Mouse (Mus musculus): Measurements from ENCODE around the gene Tymp. TPM values are rescaled to one million over a fixed set of nuclear protein-coding genes. Genes with fewer than 3 reads are reported as not detected.

Tymp gene
- polyA plus RNA-seq, 1 experiment from 2014 or later, result 2.1 TPM

DNA sequence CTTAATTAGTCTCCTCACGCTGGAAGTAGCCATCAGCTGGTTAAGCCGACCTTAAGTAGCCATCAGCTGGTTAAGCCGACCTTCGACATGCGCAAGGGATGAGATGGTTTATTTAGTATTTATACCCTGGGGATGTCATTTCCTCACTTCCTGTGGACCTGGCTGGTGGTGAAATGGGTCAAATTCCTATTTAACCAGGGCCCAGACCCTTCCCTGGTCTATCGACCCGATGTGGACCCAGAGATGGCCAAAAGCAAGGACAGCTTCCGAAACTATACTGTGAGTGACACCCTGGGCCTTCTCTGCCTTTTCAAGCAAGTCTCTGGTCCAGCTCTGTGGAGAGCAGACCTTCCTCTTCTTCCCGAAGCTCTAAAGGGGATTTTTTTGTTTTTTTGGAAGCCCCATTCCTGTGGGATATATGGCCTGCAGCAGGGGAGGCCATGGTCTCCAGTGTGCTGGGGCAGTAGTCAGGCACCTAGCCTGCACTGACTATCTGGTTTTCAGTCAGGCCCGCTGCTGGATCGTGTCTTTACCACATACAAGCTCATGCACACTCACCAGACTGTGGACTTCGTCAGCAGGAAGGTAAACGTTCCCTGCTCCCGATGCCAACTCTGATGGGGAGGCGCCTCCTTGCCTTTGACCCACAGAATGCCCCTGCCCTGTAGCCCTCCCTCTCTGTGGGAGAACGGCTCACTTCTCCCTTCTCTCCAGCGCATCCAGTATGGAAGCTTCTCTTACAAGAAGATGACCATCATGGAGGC is 41.9 kb downstream of the Tymp start:
- H3K4me1 ChIP-seq (replicated peaks; ENCODE audit: insufficient read depth, low read length), result no peaks in the 10 kb centered on the region
- no peaks in the 10 kb centered on the region for H3K36me3 ChIP-seq (ENCODE audit: insufficient read depth, low read length)
- H3K4me3 ChIP-seq (replicated peaks; ENCODE audit: low read depth, low read length), result no peak overlapping the region
- H3K4me2 ChIP-seq (ENCODE audit: low read length), result no peak overlapping the region
- H3K9ac ChIP-seq (ENCODE audit: low read depth, low read length), result no peak overlapping the region
- ATAC-seq (replicated peaks; ENCODE audit: low FRiP score, low read depth), result no peak
- no peak for DNase-seq (ENCODE audit: low spot score)
- WGBS, result 76% methylated on average over 17 of the region's 17 CpGs
- H3K27me3 ChIP-seq (ENCODE audit: insufficient read depth, low read length), result no peaks in the 10 kb centered on the region
- TF ChIP-seq CTCF (IDR thresholded peaks at IDR 0.05; ENCODE audit: low read depth), result no peak
- H3K27ac ChIP-seq, result no peak overlapping the region
- no peaks in the 10 kb centered on the region for H3K9me3 ChIP-seq (replicated peaks; ENCODE audit: low read length)

DNA sequence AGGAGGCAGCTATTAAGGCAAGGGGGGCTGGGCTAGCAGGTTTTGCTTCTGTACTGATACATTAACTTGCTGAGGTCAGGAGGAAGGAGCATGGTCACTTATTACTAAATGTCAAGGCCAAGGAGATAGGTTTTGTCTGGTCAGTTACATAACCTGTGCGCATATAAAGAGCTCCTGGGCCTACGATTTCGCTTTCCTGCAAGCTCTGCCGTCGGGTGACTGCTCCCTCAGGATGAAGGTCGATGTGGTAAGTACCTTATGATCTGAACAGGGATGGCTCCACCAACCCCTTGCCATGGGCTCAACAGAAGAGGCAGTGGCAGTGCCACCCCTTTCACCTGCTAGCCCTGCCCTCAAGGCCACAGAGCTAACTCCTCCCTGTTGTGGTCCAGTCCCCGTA is 42.6 kb downstream of the Tymp start, which contains the start of gene Miox:
Miox (plus strand) TSS at position 128 of the 400 bp plus-strand sequence.
- 77% methylated on average over 7 of the region's 7 CpGs for WGBS
- no peak within 1 kb of the TSS for H3K4me3 ChIP-seq (replicated peaks; ENCODE audit: low read depth, low read length)
- DNase-seq (ENCODE audit: low spot score) (no peak), ATAC-seq (replicated peaks; ENCODE audit: low FRiP score, low read depth) (0 out of 2 replicates have a peak, but pooled peaks have one; percentile 46)
- no peaks in the 10 kb centered on the region for H3K27me3 ChIP-seq (ENCODE audit: insufficient read depth, low read length)
- H3K9me3 ChIP-seq (replicated peaks; ENCODE audit: low read length), result no peaks in the 10 kb centered on the region
- H3K4me2 ChIP-seq (ENCODE audit: low read length), result no peak within 1 kb of the TSS
- H3K4me1 ChIP-seq (replicated peaks; ENCODE audit: insufficient read depth, low read length), result no peaks in the 10 kb centered on the region
- no peaks in the 10 kb centered on the region for H3K36me3 ChIP-seq (ENCODE audit: insufficient read depth, low read length)
- TF ChIP-seq CTCF (IDR thresholded peaks at IDR 0.05; ENCODE audit: low read depth), result no peak
- H3K27ac ChIP-seq, result no peak within 1 kb of the TSS
- H3K9ac ChIP-seq (ENCODE audit: low read depth, low read length), result no peak within 1 kb of the TSS

DNA sequence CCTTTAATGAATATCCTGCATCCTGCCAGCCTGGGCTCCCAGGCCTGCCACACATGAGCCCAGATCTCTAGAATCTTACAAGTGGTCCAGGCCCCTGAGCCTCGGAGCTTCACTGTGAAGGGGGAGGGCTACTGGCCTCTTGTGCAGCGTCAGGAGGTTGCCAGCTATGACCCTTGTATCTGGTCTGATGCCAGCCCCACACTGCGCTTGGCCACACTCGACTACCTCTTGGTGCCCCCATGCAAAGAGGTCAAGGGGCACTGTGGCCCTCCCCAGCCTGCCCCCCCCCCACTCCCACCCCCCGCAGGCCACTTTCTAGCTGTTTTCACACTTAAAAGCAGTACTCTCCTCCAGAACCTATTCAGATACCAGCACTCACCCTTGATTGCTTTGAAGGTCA is 50.4 kb downstream of the Tymp start:
- no peak for DNase-seq (ENCODE audit: low spot score)
- H3K4me1 ChIP-seq (replicated peaks; ENCODE audit: insufficient read depth, low read length), result peaks cover 4% of the 10 kb centered on the region; the same call in 1 of the 2 replicates
- H3K4me3 ChIP-seq (replicated peaks; ENCODE audit: low read depth, low read length), result no peak overlapping the region
- no peaks in the 10 kb centered on the region for H3K27me3 ChIP-seq (ENCODE audit: insufficient read depth, low read length)
- H3K4me2 ChIP-seq (ENCODE audit: low read length), result no peak overlapping the region
- H3K27ac ChIP-seq, result no peak overlapping the region
- no peak overlapping the region for H3K9ac ChIP-seq (ENCODE audit: low read depth, low read length)
- ATAC-seq (replicated peaks; ENCODE audit: low FRiP score, low read depth), result peak; percentile 68
- TF ChIP-seq CTCF (IDR thresholded peaks at IDR 0.05; ENCODE audit: low read depth), result no peak
- H3K36me3 ChIP-seq (ENCODE audit: insufficient read depth, low read length), result no peaks in the 10 kb centered on the region
- WGBS, result 46% methylated on average over 5 of the region's 5 CpGs
- H3K9me3 ChIP-seq (replicated peaks; ENCODE audit: low read length), result no peaks in the 10 kb centered on the region

- H3K4me2 ChIP-seq (ENCODE audit: low read length), result no peak overlapping the region
- no peak for DNase-seq (ENCODE audit: low spot score)
- no peak for TF ChIP-seq CTCF (IDR thresholded peaks at IDR 0.05; ENCODE audit: low read depth)
- 88% methylated on average over 4 of the region's 4 CpGs for WGBS
- no peak overlapping the region for H3K4me3 ChIP-seq (replicated peaks; ENCODE audit: low read depth, low read length)
- no peaks in the 10 kb centered on the region for H3K27me3 ChIP-seq (ENCODE audit: insufficient read depth, low read length)
- H3K36me3 ChIP-seq (ENCODE audit: insufficient read depth, low read length), result no peaks in the 10 kb centered on the region
- H3K9me3 ChIP-seq (replicated peaks; ENCODE audit: low read length), result no peaks in the 10 kb centered on the region
- peaks cover 4% of the 10 kb centered on the region; the same call in 1 of the 2 replicates for H3K4me1 ChIP-seq (replicated peaks; ENCODE audit: insufficient read depth, low read length)
- no peak overlapping the region for H3K27ac ChIP-seq
- peak overlapping the region; percentile 42; the same call in 1 of the 2 replicates for H3K9ac ChIP-seq (ENCODE audit: low read depth, low read length)
- ATAC-seq (replicated peaks; ENCODE audit: low FRiP score, low read depth), result no peak
Observed at GRCm38 (mm10) chr15:89323656-89324055, 53.2 kb downstream of the Tymp start.

GRCm38 (mm10) chr15:89322670-89323522 is 53.9 kb downstream of the Tymp start, which contains the start of gene Adm2:
Gene Adm2 (plus strand): TSS chr15:89322720.
- Histone ChIP-seq H3K4me1 (replicated peaks; ENCODE audit: insufficient read depth, low read length) (peaks cover 4% of the 10 kb centered on the region; the same call in 1 of the 2 replicates), H3K4me2 (ENCODE audit: low read length) (peak within 1 kb of the TSS; percentile 54), H3K36me3 (ENCODE audit: insufficient read depth, low read length) (no peaks in the 10 kb centered on the region), H3K9me3 (replicated peaks; ENCODE audit: low read length) (no peaks in the 10 kb centered on the region), H3K4me3 (replicated peaks; ENCODE audit: low read depth, low read length) (peak within 1 kb of the TSS; percentile 23), H3K27ac (no peak within 1 kb of the TSS), H3K9ac (ENCODE audit: low read depth, low read length) (peak within 1 kb of the TSS; percentile 42), H3K27me3 (ENCODE audit: insufficient read depth, low read length) (no peaks in the 10 kb centered on the region)
- WGBS, result 6% methylated on average over 26 of the region's 26 CpGs
- peak; percentile 17 for DNase-seq (ENCODE audit: low spot score)
- ATAC-seq (replicated peaks; ENCODE audit: low FRiP score, low read depth), result 0 out of 2 replicates have a peak, but pooled peaks have one; percentile 22
- TF ChIP-seq CTCF (IDR thresholded peaks at IDR 0.05; ENCODE audit: low read depth), result no peak

Other genes with a start within 250 kb of the Tymp start
- gene Hdac10, start 248.3 kb downstream of the Tymp start, polyA plus RNA-seq (2015; fragmentation: Nextera tagmentation; extraction: Ambion mirVana), result 12.8 and 13.2 TPM in 2 replicates
- gene Mapk12, start 236.3 kb downstream of the Tymp start, polyA plus RNA-seq (2015; fragmentation: Nextera tagmentation; extraction: Ambion mirVana), result 12.3 and 13.5 TPM in 2 replicates
- 7.5 and 9.3 TPM in 2 replicates for gene Mapk11, start 227.4 kb downstream of the Tymp start, polyA plus RNA-seq (2015; fragmentation: Nextera tagmentation; extraction: Ambion mirVana)
- 126 and 130 TPM in 2 replicates for gene Plxnb2, start 196.3 kb downstream of the Tymp start, polyA plus RNA-seq (2015; fragmentation: Nextera tagmentation; extraction: Ambion mirVana)
- gene Dennd6b, start 180.5 kb downstream of the Tymp start, polyA plus RNA-seq (2015; fragmentation: Nextera tagmentation; extraction: Ambion mirVana), result 10.4 and 11.7 TPM in 2 replicates
- 25.9 and 26.8 TPM in 2 replicates for gene Ppp6r2, start 165.5 kb downstream of the Tymp start, polyA plus RNA-seq (2015; fragmentation: Nextera tagmentation; extraction: Ambion mirVana)
- 30.0 and 37.2 TPM in 2 replicates for gene Sbf1, start 61.7 kb downstream of the Tymp start, polyA plus RNA-seq (2015; fragmentation: Nextera tagmentation; extraction: Ambion mirVana)
- 1.5 and 2.0 TPM in 2 replicates for gene Adm2, start 54.3 kb downstream of the Tymp start, polyA plus RNA-seq (2015; fragmentation: Nextera tagmentation; extraction: Ambion mirVana)
- gene Miox, start 42.6 kb downstream of the Tymp start, polyA plus RNA-seq (2015; fragmentation: Nextera tagmentation; extraction: Ambion mirVana), result 119 and 185 TPM in 2 replicates
- 46.1 and 48.1 TPM in 2 replicates for gene Lmf2, start 21.4 kb downstream of the Tymp start, polyA plus RNA-seq (2015; fragmentation: Nextera tagmentation; extraction: Ambion mirVana)
- gene Ncaph2, start 21.3 kb downstream of the Tymp start, polyA plus RNA-seq (2015; fragmentation: Nextera tagmentation; extraction: Ambion mirVana), result 100 and 108 TPM in 2 replicates
- gene Sco2, start 3.2 kb downstream of the Tymp start, polyA plus RNA-seq (2015; fragmentation: Nextera tagmentation; extraction: Ambion mirVana), result 11.7 and 12.6 TPM in 2 replicates
- gene Odf3b, start 2.2 kb upstream of the Tymp start, polyA plus RNA-seq (2015; fragmentation: Nextera tagmentation; extraction: Ambion mirVana), result 0.68 and 0.87 TPM in 2 replicates
- not detected in 2 replicates for gene Klhdc7b, start 7.9 kb upstream of the Tymp start, polyA plus RNA-seq (2015; fragmentation: Nextera tagmentation; extraction: Ambion mirVana)
- not detected in 2 replicates for gene Syce3, start 33.5 kb upstream of the Tymp start, polyA plus RNA-seq (2015; fragmentation: Nextera tagmentation; extraction: Ambion mirVana)
- gene Cpt1b, start 48.8 kb upstream of the Tymp start, polyA plus RNA-seq (2015; fragmentation: Nextera tagmentation; extraction: Ambion mirVana), result 23.7 and 26.2 TPM in 2 replicates
- gene C730034F03Rik, start 52.5 kb upstream of the Tymp start, polyA plus RNA-seq (2015; fragmentation: Nextera tagmentation; extraction: Ambion mirVana), result 1.5 and 1.7 TPM in 2 replicates
- not detected in 2 replicates for gene Gm44502, start 52.7 kb upstream of the Tymp start, polyA plus RNA-seq (2015; fragmentation: Nextera tagmentation; extraction: Ambion mirVana)
- 64.5 and 65.1 TPM in 2 replicates for gene Chkb, start 52.9 kb upstream of the Tymp start, polyA plus RNA-seq (2015; fragmentation: Nextera tagmentation; extraction: Ambion mirVana)
- 0.34 and 0.55 TPM in 2 replicates for gene Mapk8ip2, start 76.9 kb upstream of the Tymp start, polyA plus RNA-seq (2015; fragmentation: Nextera tagmentation; extraction: Ambion mirVana)
- gene Arsa, start 100.4 kb upstream of the Tymp start, polyA plus RNA-seq (2015; fragmentation: Nextera tagmentation; extraction: Ambion mirVana), result 13.0 and 13.9 TPM in 2 replicates
- gene Shank3, start 122.6 kb upstream of the Tymp start, polyA plus RNA-seq (2015; fragmentation: Nextera tagmentation; extraction: Ambion mirVana), result 1.0 and 1.2 TPM in 2 replicates
- gene Acr, start 191.3 kb upstream of the Tymp start, polyA plus RNA-seq (2015; fragmentation: Nextera tagmentation; extraction: Ambion mirVana), result not detected in 2 replicates
- gene Rabl2, start 214.9 kb upstream of the Tymp start, polyA plus RNA-seq (2015; fragmentation: Nextera tagmentation; extraction: Ambion mirVana), result 38.0 and 39.8 TPM in 2 replicates